Mouse (Mus musculus): Measurements from ENCODE around the gene Tmem251. TPM values are rescaled to one million over a fixed set of nuclear protein-coding genes. Genes with fewer than 3 reads are reported as not detected.

The Tmem251 gene
- 11.6 and 11.7 TPM in 2 replicates for polyA plus RNA-seq (2016; fragmentation: Nextera tagmentation; extraction: Ambion mirVana)

DNA sequence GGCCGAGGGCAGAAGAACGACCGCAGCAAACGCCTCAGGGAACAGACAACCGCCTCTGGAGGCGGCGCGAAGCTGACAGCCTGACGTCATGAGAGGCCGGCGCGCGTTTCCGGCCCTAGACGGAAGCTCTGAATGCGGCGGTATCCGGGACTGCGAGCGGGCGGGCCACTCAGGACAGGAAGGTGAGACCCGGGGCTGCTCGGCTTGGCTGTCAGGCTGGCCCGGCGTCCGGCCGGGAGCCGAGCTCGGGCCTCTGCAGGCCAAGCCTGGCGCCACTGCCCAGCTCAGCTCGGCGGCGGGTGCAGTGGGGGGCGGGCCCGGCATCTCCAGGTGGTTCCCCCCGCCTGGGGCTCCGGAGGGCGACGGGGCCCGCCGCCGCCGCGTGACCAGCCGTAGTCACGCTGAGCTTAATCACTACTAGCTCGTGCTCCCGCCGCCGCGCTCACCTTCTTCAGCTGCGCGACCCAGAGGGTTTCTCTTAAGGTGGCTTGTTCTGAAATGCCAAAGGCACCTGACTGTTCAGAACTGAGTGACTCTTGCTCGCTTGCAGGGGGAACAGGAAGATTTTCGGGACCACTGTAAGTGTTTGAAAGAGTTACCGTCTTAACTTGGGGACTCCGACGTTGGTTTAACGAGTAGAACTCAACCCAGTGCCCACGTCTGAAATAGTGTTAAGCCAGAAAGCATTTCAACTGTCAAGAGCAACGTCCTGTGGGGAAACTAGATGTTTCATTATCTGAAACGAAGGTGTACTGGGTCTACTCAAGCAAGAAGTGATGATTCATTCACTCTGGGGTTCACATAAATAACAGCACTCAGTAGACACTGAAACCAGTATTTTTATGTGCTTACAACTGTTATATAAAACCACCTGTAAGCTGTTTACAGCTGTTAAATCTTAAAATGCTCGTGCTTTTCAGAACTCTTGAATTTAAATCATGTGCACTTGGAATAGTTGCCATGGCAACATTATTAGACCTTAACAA lies at the start of gene Tmem251, which contains the start of gene Moap1:
TSS of gene Tmem251 (plus strand) at position 174 of the 986 bp plus-strand sequence.
TSS of gene Moap1 (minus strand) at position 73 of the 986 bp plus-strand sequence.
- under 1% methylated on average over 63 of the region's 63 CpGs for WGBS
- Histone ChIP-seq H3K27me3 (replicated peaks) (no peaks in the 10 kb centered on the region), H3K9me3 (no peaks in the 10 kb centered on the region)

GRCm38 (mm10) chr12:102695369-102696239 lies 48.0 kb upstream of the Tmem251 start:
- Histone ChIP-seq H3K9me3 (no peaks in the 10 kb centered on the region), H3K4me1 (peaks cover 55% of the 10 kb centered on the region), H3K9ac (no peak overlapping the region; the same call in 1 of the 2 replicates), H3K27me3 (replicated peaks) (no peaks in the 10 kb centered on the region), H3K36me3 (no peaks in the 10 kb centered on the region; the same call in 1 of the 2 replicates), H3K27ac (no peak overlapping the region), H3K4me3 (no peak overlapping the region), H3K4me2 (replicated peaks) (0 out of 2 replicates have a peak overlapping the region, but pooled peaks have one; percentile 3)
- 56% methylated on average over 18 of the region's 18 CpGs for WGBS
- no peak for ATAC-seq (ENCODE audit: low FRiP score, low read depth)

More for the DNA sequence above, at the start of gene Tmem251, which contains the start of gene Moap1:
- peak within 1 kb of the TSS; percentile 90 for H3K4me3 ChIP-seq
- peak within 1 kb of the TSS; percentile 88 for H3K4me2 ChIP-seq (replicated peaks)
- H3K36me3 ChIP-seq = 0 out of 2 replicates have a peak, but pooled peaks cover 1% of the 10 kb centered on the region
- peak within 1 kb of the TSS; percentile 90 for H3K9ac ChIP-seq
- peaks cover 20% of the 10 kb centered on the region for H3K4me1 ChIP-seq
- peak; percentile 99 for ATAC-seq (ENCODE audit: low FRiP score, low read depth)
- H3K27ac ChIP-seq = peak within 1 kb of the TSS; percentile 88

GRCm38 (mm10) chr12:102696635-102697354 lies 46.8 kb upstream of the Tmem251 start:
- H3K9ac ChIP-seq = no peak overlapping the region
- H3K4me2 ChIP-seq (replicated peaks) = no peak overlapping the region
- H3K4me3 ChIP-seq = no peak overlapping the region
- WGBS = 92% methylated on average over 14 of the region's 14 CpGs
- no peaks in the 10 kb centered on the region for H3K9me3 ChIP-seq
- H3K36me3 ChIP-seq = no peaks in the 10 kb centered on the region; the same call in 1 of the 2 replicates
- H3K4me1 ChIP-seq = peaks cover 52% of the 10 kb centered on the region
- ATAC-seq (ENCODE audit: low FRiP score, low read depth) = no peak
- no peak overlapping the region for H3K27ac ChIP-seq
- H3K27me3 ChIP-seq (replicated peaks) = no peaks in the 10 kb centered on the region

DNA sequence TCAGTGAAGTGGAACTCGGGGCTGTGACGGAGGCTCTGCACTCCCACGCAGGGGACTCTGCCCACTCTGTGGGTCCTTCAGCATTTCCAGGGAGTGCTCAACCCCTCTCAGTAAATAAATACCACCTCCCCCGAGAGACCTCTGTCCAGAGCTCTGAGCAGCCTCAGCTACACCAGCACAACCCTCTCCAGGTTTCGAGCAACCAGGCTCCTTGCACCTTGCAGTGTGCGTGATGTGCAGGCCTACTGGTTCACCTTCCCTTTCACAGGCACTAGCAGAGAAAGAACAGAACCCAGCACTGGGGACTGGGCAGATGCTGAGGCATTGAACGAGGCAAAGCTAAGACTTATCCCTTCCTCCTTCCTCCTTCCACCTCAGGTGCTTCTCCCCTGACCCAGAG lies 46.2 kb upstream of the Tmem251 start:
- H3K36me3 ChIP-seq = no peaks in the 10 kb centered on the region; the same call in 1 of the 2 replicates
- WGBS = 79% methylated on average over 7 of the region's 7 CpGs
- no peak for ATAC-seq (ENCODE audit: low FRiP score, low read depth)
- H3K4me2 ChIP-seq (replicated peaks) = no peak overlapping the region
- H3K27me3 ChIP-seq (replicated peaks) = no peaks in the 10 kb centered on the region
- H3K4me3 ChIP-seq = no peak overlapping the region
- no peak overlapping the region for H3K9ac ChIP-seq
- H3K27ac ChIP-seq = no peak overlapping the region
- peaks cover 52% of the 10 kb centered on the region for H3K4me1 ChIP-seq
- no peaks in the 10 kb centered on the region for H3K9me3 ChIP-seq

DNA sequence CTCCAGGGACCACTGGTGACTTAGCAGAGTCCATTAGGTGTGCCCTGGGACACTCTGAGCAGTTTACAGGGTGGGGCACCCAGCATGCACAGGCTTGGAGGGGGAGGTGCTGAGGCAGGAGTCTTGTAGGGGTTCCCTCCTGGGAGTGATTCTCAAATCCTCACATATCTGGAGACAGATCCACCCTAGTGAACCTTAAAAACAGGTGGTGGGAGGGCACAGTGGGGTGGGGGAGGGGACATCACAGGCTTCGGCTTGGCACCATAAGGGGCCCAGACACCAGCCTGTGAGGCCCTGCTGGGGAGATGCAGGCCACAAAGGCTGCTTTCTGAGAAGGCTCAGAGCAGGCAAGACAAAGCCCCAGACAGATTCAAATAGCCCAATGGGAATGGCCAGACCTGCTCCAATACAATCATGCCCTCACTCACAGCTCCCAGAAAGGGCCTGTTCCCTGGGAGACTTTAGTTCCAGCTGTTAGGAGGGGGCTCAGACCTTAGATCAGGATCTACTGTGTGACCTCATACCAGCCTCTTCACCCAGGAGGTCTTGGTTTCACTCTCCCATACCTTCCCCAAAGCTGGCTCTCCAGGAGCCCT lies 45.4 kb upstream of the Tmem251 start:
- WGBS = 8% methylated on average over 1 of the region's 1 CpGs
- H3K4me3 ChIP-seq = no peak overlapping the region
- peak overlapping the region; percentile 29; the same call in 1 of the 2 replicates for H3K9ac ChIP-seq
- H3K9me3 ChIP-seq = no peaks in the 10 kb centered on the region
- H3K27me3 ChIP-seq (replicated peaks) = no peaks in the 10 kb centered on the region
- peak; percentile 73 for ATAC-seq (ENCODE audit: low FRiP score, low read depth)
- peak overlapping the region; percentile 27 for H3K4me2 ChIP-seq (replicated peaks)
- peaks cover 58% of the 10 kb centered on the region for H3K4me1 ChIP-seq
- peak overlapping the region; percentile 4; the same call in 1 of the 2 replicates for H3K27ac ChIP-seq
- H3K36me3 ChIP-seq = no peaks in the 10 kb centered on the region; the same call in 1 of the 2 replicates

DNA sequence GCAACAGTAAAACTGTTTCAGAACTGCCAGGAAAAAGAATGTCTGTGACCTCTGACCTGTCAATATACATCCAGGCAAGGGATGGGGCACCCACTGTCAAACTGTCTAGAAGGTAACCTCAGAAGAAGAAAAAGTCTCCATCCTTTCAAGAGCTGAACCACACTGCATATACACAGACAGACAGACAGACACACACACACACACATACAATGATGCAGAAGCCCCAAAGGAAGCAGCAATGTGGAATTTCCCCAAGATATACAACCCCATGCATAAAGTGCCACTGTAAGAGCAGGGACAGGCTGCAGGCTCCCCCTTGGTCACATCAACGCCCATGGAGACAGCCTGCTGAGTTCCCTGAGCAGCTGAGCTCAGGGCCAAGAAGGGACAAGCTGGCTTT lies 44.4 kb upstream of the Tmem251 start:
- Histone ChIP-seq H3K27me3 (replicated peaks) (no peaks in the 10 kb centered on the region), H3K9me3 (no peaks in the 10 kb centered on the region), H3K4me3 (no peak overlapping the region), H3K4me1 (peaks cover 68% of the 10 kb centered on the region), H3K36me3 (no peaks in the 10 kb centered on the region), H3K9ac (no peak overlapping the region), H3K27ac (0 out of 2 replicates have a peak overlapping the region, but pooled peaks have one; percentile 4), H3K4me2 (replicated peaks) (no peak overlapping the region)
- WGBS = 8% methylated on average over 1 of the region's 1 CpGs
- ATAC-seq (ENCODE audit: low FRiP score, low read depth) = no peak

GRCm38 (mm10) chr12:102700453-102700852 lies 43.1 kb upstream of the Tmem251 start:
- Histone ChIP-seq H3K27me3 (replicated peaks) (no peaks in the 10 kb centered on the region), H3K4me1 (peaks cover 63% of the 10 kb centered on the region), H3K4me2 (replicated peaks) (no peak overlapping the region), H3K9me3 (no peaks in the 10 kb centered on the region), H3K4me3 (no peak overlapping the region), H3K9ac (no peak overlapping the region), H3K36me3 (no peaks in the 10 kb centered on the region), H3K27ac (no peak overlapping the region; the same call in 1 of the 2 replicates)
- WGBS = 70% methylated on average over 12 of the region's 12 CpGs
- ATAC-seq (ENCODE audit: low FRiP score, low read depth) = no peak

- no peaks in the 10 kb centered on the region for H3K9me3 ChIP-seq
- 87% methylated on average over 5 of the region's 5 CpGs for WGBS
- no peaks in the 10 kb centered on the region for H3K27me3 ChIP-seq (replicated peaks)
- H3K4me2 ChIP-seq (replicated peaks) = peak overlapping the region; percentile 93
- H3K4me3 ChIP-seq = no peak overlapping the region
- no peak overlapping the region for H3K27ac ChIP-seq
- peaks cover 55% of the 10 kb centered on the region for H3K4me1 ChIP-seq
- no peak for ATAC-seq (ENCODE audit: low FRiP score, low read depth)
- H3K36me3 ChIP-seq = no peaks in the 10 kb centered on the region
- no peak overlapping the region for H3K9ac ChIP-seq
Observed at GRCm38 (mm10) chr12:102701691-102702207, 41.8 kb upstream of the Tmem251 start.

GRCm38 (mm10) chr12:102702356-102703110 lies 41.0 kb upstream of the Tmem251 start:
- Histone ChIP-seq H3K27me3 (replicated peaks) (no peaks in the 10 kb centered on the region), H3K4me3 (peak overlapping the region; percentile 19), H3K4me2 (replicated peaks) (peak overlapping the region; percentile 93), H3K4me1 (peaks cover 50% of the 10 kb centered on the region), H3K27ac (no peak overlapping the region), H3K36me3 (no peaks in the 10 kb centered on the region), H3K9ac (no peak overlapping the region), H3K9me3 (no peaks in the 10 kb centered on the region)
- no peak for ATAC-seq (ENCODE audit: low FRiP score, low read depth)
- WGBS = 6% methylated on average over 15 of the region's 15 CpGs

DNA sequence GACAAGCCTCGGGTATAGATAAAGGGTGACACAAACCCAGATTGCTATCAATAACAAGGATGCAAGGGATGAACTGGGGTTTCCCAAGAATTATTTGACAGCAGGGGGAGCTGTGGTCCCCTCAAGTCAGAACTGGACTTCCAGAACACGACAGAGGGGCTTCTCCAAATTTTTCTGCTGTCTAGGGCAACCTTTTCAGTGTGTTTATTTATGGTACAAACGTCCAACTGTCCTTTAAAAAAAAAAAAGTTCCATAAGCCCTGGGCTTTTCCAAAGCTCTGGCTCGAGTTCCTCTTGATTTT lies 40.5 kb upstream of the Tmem251 start:
- Histone ChIP-seq H3K9ac (peak overlapping the region; percentile 73; the same call in 1 of the 2 replicates), H3K36me3 (no peaks in the 10 kb centered on the region), H3K4me2 (replicated peaks) (peak overlapping the region; percentile 93), H3K27me3 (replicated peaks) (no peaks in the 10 kb centered on the region), H3K4me3 (peak overlapping the region; percentile 73), H3K4me1 (peaks cover 45% of the 10 kb centered on the region), H3K27ac (no peak overlapping the region), H3K9me3 (no peaks in the 10 kb centered on the region)
- ATAC-seq (ENCODE audit: low FRiP score, low read depth) = no peak
- WGBS = 7% methylated on average over 4 of the region's 4 CpGs
